Mouse (Mus musculus): ENCODE data around the gene Sertad2. TPM values are rescaled to one million over a fixed set of nuclear protein-coding genes. Genes with fewer than 3 reads are reported as not detected.

Sertad2 gene
- polyA plus RNA-seq, 1 experiment, result 15.5 TPM

- no peaks in the 10 kb centered on the region; the same call in 1 of the 2 replicates for H3K4me1 ChIP-seq (ENCODE audit: control insufficient read depth, insufficient read depth, low read length)
- H3K4me3 ChIP-seq (replicated peaks; ENCODE audit: insufficient read depth, low read depth, low read length), result no peak overlapping the region
- 87% methylated on average over 4 of the region's 4 CpGs for WGBS
- DNase-seq, result no peak
- no peaks in the 10 kb centered on the region for H3K27me3 ChIP-seq (ENCODE audit: control insufficient read depth, insufficient read depth, low read length)
- TF ChIP-seq CTCF (IDR thresholded peaks at IDR 0.05; ENCODE audit: borderline replicate concordance, insufficient read depth, low read depth, low read length), result no peak
- TF ChIP-seq POLR2A (IDR thresholded peaks at IDR 0.05; ENCODE audit: borderline replicate concordance, insufficient read depth, low read length), result no peak
- no peak overlapping the region for H3K27ac ChIP-seq (ENCODE audit: insufficient read depth, low read length)
Observed at GRCm38 (mm10) chr11:20613223-20613622, 70.2 kb downstream of the Sertad2 start.

GRCm38 (mm10) chr11:20616103-20616502, 73.0 kb downstream of the Sertad2 start:
- WGBS, result 78% methylated on average over 3 of the region's 3 CpGs
- Histone ChIP-seq H3K27ac (ENCODE audit: insufficient read depth, low read length) (peak overlapping the region; percentile 53; the same call in 1 of the 2 replicates), H3K27me3 (ENCODE audit: control insufficient read depth, insufficient read depth, low read length) (no peaks in the 10 kb centered on the region), H3K4me1 (ENCODE audit: control insufficient read depth, insufficient read depth, low read length) (no peaks in the 10 kb centered on the region), H3K4me3 (replicated peaks; ENCODE audit: insufficient read depth, low read depth, low read length) (no peak overlapping the region)
- no peak for TF ChIP-seq POLR2A (IDR thresholded peaks at IDR 0.05; ENCODE audit: borderline replicate concordance, insufficient read depth, low read length)
- no peak for TF ChIP-seq CTCF (IDR thresholded peaks at IDR 0.05; ENCODE audit: borderline replicate concordance, insufficient read depth, low read depth, low read length)
- DNase-seq, result no peak

- H3K27me3 ChIP-seq (ENCODE audit: control insufficient read depth, insufficient read depth, low read length), result no peaks in the 10 kb centered on the region
- DNase-seq, result no peak
- H3K27ac ChIP-seq (ENCODE audit: insufficient read depth, low read length), result no peak overlapping the region
- H3K4me1 ChIP-seq (ENCODE audit: control insufficient read depth, insufficient read depth, low read length), result peaks cover 3% of the 10 kb centered on the region
- H3K4me3 ChIP-seq (replicated peaks; ENCODE audit: insufficient read depth, low read depth, low read length), result no peak overlapping the region
- TF ChIP-seq POLR2A (IDR thresholded peaks at IDR 0.05; ENCODE audit: borderline replicate concordance, insufficient read depth, low read length), result no peak
- TF ChIP-seq CTCF (IDR thresholded peaks at IDR 0.05; ENCODE audit: borderline replicate concordance, insufficient read depth, low read depth, low read length), result no peak
- 93% methylated on average over 2 of the region's 2 CpGs for WGBS
Observed at GRCm38 (mm10) chr11:20627146-20627545, 84.1 kb downstream of the Sertad2 start.

- Histone ChIP-seq H3K27me3 (ENCODE audit: control insufficient read depth, insufficient read depth, low read length) (no peaks in the 10 kb centered on the region), H3K4me3 (replicated peaks; ENCODE audit: insufficient read depth, low read depth, low read length) (no peak overlapping the region), H3K4me1 (ENCODE audit: control insufficient read depth, insufficient read depth, low read length) (peaks cover 3% of the 10 kb centered on the region), H3K27ac (ENCODE audit: insufficient read depth, low read length) (no peak overlapping the region)
- TF ChIP-seq CTCF (IDR thresholded peaks at IDR 0.05; ENCODE audit: borderline replicate concordance, insufficient read depth, low read depth, low read length) (no peak), POLR2A (IDR thresholded peaks at IDR 0.05; ENCODE audit: borderline replicate concordance, insufficient read depth, low read length) (no peak)
- 16% methylated on average over 2 of the region's 2 CpGs for WGBS
- no peak for DNase-seq
Observed at GRCm38 (mm10) chr11:20628216-20628615, 85.2 kb downstream of the Sertad2 start.

GRCm38 (mm10) chr11:20629700-20630099, 86.6 kb downstream of the Sertad2 start:
- no peaks in the 10 kb centered on the region for H3K27me3 ChIP-seq (ENCODE audit: control insufficient read depth, insufficient read depth, low read length)
- H3K4me3 ChIP-seq (replicated peaks; ENCODE audit: insufficient read depth, low read depth, low read length), result no peak overlapping the region
- WGBS, result 95% methylated on average over 5 of the region's 5 CpGs
- DNase-seq, result no peak
- H3K27ac ChIP-seq (ENCODE audit: insufficient read depth, low read length), result no peak overlapping the region
- TF ChIP-seq POLR2A (IDR thresholded peaks at IDR 0.05; ENCODE audit: borderline replicate concordance, insufficient read depth, low read length), result no peak
- no peak for TF ChIP-seq CTCF (IDR thresholded peaks at IDR 0.05; ENCODE audit: borderline replicate concordance, insufficient read depth, low read depth, low read length)
- peaks cover 3% of the 10 kb centered on the region for H3K4me1 ChIP-seq (ENCODE audit: control insufficient read depth, insufficient read depth, low read length)

- 4% methylated on average over 36 of the region's 36 CpGs for WGBS
Observed at GRCm38 (mm10) chr11:20631026-20631940, 88.2 kb downstream of the Sertad2 start.

GRCm38 (mm10) chr11:20631941-20632618, 89.0 kb downstream of the Sertad2 start:
- Histone ChIP-seq H3K27ac (ENCODE audit: insufficient read depth, low read length) (peak overlapping the region; percentile 60), H3K27me3 (ENCODE audit: control insufficient read depth, insufficient read depth, low read length) (no peaks in the 10 kb centered on the region), H3K4me3 (replicated peaks; ENCODE audit: insufficient read depth, low read depth, low read length) (peak overlapping the region; percentile 61), H3K4me1 (ENCODE audit: control insufficient read depth, insufficient read depth, low read length) (peaks cover 3% of the 10 kb centered on the region)
- DNase-seq, result no peak
- peak; percentile 42 for TF ChIP-seq POLR2A (IDR thresholded peaks at IDR 0.05; ENCODE audit: borderline replicate concordance, insufficient read depth, low read length)
- TF ChIP-seq CTCF (IDR thresholded peaks at IDR 0.05; ENCODE audit: borderline replicate concordance, insufficient read depth, low read depth, low read length), result no peak
- WGBS, result 1% methylated on average over 59 of the region's 67 CpGs

More at GRCm38 (mm10) chr11:20631026-20631940, 88.2 kb downstream of the Sertad2 start:
- Histone ChIP-seq H3K27ac (ENCODE audit: insufficient read depth, low read length) (peak overlapping the region; percentile 69), H3K27me3 (ENCODE audit: control insufficient read depth, insufficient read depth, low read length) (no peaks in the 10 kb centered on the region), H3K4me3 (replicated peaks; ENCODE audit: insufficient read depth, low read depth, low read length) (peak overlapping the region; percentile 89), H3K4me1 (ENCODE audit: control insufficient read depth, insufficient read depth, low read length) (peaks cover 3% of the 10 kb centered on the region)
- TF ChIP-seq POLR2A (IDR thresholded peaks at IDR 0.05; ENCODE audit: borderline replicate concordance, insufficient read depth, low read length) (peak; percentile 65; the same call in 1 of the 2 replicates), CTCF (IDR thresholded peaks at IDR 0.05; ENCODE audit: borderline replicate concordance, insufficient read depth, low read depth, low read length) (no peak)
- DNase-seq, result peak; percentile 97

All from cerebellum, adult 2 months (tissue).